Mouse (Mus musculus): Measurements from ENCODE around the gene Slc30a9. TPM values are rescaled to one million over a fixed set of nuclear protein-coding genes. Genes with fewer than 3 reads are reported as not detected.

The Slc30a9 gene
- polyA plus RNA-seq, 1 experiment from 2014 or later = 106 TPM

DNA sequence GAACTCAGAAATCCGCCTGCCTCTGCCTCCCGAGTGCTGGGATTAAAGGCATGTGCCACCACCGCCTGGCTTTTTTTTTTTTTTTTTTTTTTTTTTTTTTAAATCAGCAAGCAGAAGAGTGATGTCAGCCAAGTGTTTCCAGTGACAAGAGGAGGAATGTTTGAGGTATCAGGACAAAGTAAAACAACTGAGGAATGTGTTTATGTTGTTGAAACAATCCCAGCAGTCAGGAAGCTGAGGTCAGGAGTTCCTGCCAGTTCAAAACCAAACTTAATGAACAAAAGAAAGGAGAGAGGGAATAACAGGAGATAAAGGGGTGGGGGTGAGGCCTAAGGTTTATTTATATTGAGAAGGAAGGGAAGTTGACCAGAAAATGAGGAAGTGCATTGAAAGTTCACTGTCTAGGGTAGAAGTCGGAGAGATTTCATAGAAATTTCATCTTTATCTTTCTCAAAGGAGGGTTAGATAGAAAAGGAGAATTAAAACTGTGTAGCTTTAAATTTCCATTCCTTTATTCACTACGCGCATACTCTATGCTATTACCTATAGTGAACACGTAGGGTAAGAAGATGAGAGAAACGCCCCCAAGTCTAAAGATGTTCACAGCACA, 4.9 kb upstream of the Slc30a9 start:
- Histone ChIP-seq H3K27me3 (replicated peaks; ENCODE audit: control insufficient read depth, insufficient read depth, low read length) (no peaks in the 10 kb centered on the region), H3K9me3 (ENCODE audit: control insufficient read depth, low read length) (no peaks in the 10 kb centered on the region), H3K9ac (ENCODE audit: low read depth, low read length) (no peak overlapping the region), H3K36me3 (ENCODE audit: control insufficient read depth, insufficient read depth, low read length) (no peaks in the 10 kb centered on the region), H3K4me1 (ENCODE audit: control insufficient read depth, insufficient read depth, low read length) (no peaks in the 10 kb centered on the region), H3K27ac (replicated peaks; ENCODE audit: low read depth, low read length) (no peak overlapping the region), H3K4me3 (ENCODE audit: low read depth, low read length) (no peak overlapping the region), H3K4me2 (ENCODE audit: low read depth, low read length) (no peak overlapping the region)
- WGBS = 86% methylated on average over 7 of the region's 8 CpGs
- ATAC-seq (ENCODE audit: low read depth) (no peak), DNase-seq (ENCODE audit: low spot score) (no peak)

DNA sequence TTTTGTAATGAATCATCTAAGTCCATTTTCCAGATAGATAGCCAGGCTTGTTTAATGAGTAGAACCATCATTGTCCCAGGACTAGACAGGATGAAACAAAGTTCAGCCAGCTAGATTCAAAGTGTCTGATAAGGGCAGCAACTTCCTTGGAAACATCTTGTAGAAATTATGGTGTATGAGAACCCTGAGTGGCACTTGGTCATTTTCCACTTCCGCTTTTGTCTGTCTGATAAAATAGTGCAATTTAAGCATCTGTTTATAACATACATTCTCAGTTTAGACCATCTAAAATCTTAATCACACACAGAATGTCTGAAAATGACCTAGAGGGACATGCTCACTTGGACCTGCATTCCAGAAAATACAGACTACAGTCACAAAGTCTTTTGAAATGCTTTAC, 2.9 kb upstream of the Slc30a9 start:
- WGBS = 79% methylated on average over 1 of the region's 1 CpGs
- no peak overlapping the region for H3K27ac ChIP-seq (replicated peaks; ENCODE audit: low read depth, low read length)

GRCm38 (mm10) chr5:67307659-67308222, 986 bp downstream of the Slc30a9 start:
- no peak for ATAC-seq (ENCODE audit: low read depth)
- Histone ChIP-seq H3K4me1 (ENCODE audit: control insufficient read depth, insufficient read depth, low read length) (0 out of 2 replicates have a peak, but pooled peaks cover 7% of the 10 kb centered on the region), H3K9me3 (ENCODE audit: control insufficient read depth, low read length) (no peaks in the 10 kb centered on the region), H3K4me3 (ENCODE audit: low read depth, low read length) (peak overlapping the region; percentile 97), H3K27ac (replicated peaks; ENCODE audit: low read depth, low read length) (no peak overlapping the region), H3K4me2 (ENCODE audit: low read depth, low read length) (peak overlapping the region; percentile 66), H3K9ac (ENCODE audit: low read depth, low read length) (peak overlapping the region; percentile 91), H3K27me3 (replicated peaks; ENCODE audit: control insufficient read depth, insufficient read depth, low read length) (no peaks in the 10 kb centered on the region), H3K36me3 (ENCODE audit: control insufficient read depth, insufficient read depth, low read length) (0 out of 2 replicates have a peak, but pooled peaks cover 5% of the 10 kb centered on the region)
- WGBS = 33% methylated on average over 13 of the region's 13 CpGs
- DNase-seq (ENCODE audit: low spot score) = no peak

More for the DNA sequence above, 2.9 kb upstream of the Slc30a9 start:
- H3K4me1 ChIP-seq (ENCODE audit: control insufficient read depth, insufficient read depth, low read length) = 0 out of 2 replicates have a peak, but pooled peaks cover 7% of the 10 kb centered on the region
- no peak overlapping the region for H3K4me2 ChIP-seq (ENCODE audit: low read depth, low read length)
- no peak overlapping the region for H3K4me3 ChIP-seq (ENCODE audit: low read depth, low read length)
- no peaks in the 10 kb centered on the region for H3K9me3 ChIP-seq (ENCODE audit: control insufficient read depth, low read length)
- H3K9ac ChIP-seq (ENCODE audit: low read depth, low read length) = no peak overlapping the region
- DNase-seq (ENCODE audit: low spot score) (no peak), ATAC-seq (ENCODE audit: low read depth) (no peak)
- no peaks in the 10 kb centered on the region for H3K36me3 ChIP-seq (ENCODE audit: control insufficient read depth, insufficient read depth, low read length)
- no peaks in the 10 kb centered on the region for H3K27me3 ChIP-seq (replicated peaks; ENCODE audit: control insufficient read depth, insufficient read depth, low read length)

GRCm38 (mm10) chr5:67311811-67312521, 5.2 kb downstream of the Slc30a9 start:
- Histone ChIP-seq H3K36me3 (ENCODE audit: control insufficient read depth, insufficient read depth, low read length) (0 out of 2 replicates have a peak, but pooled peaks cover 5% of the 10 kb centered on the region), H3K9ac (ENCODE audit: low read depth, low read length) (no peak overlapping the region), H3K9me3 (ENCODE audit: control insufficient read depth, low read length) (no peaks in the 10 kb centered on the region), H3K4me1 (ENCODE audit: control insufficient read depth, insufficient read depth, low read length) (0 out of 2 replicates have a peak, but pooled peaks cover 7% of the 10 kb centered on the region), H3K27me3 (replicated peaks; ENCODE audit: control insufficient read depth, insufficient read depth, low read length) (no peaks in the 10 kb centered on the region), H3K27ac (replicated peaks; ENCODE audit: low read depth, low read length) (no peak overlapping the region), H3K4me2 (ENCODE audit: low read depth, low read length) (no peak overlapping the region), H3K4me3 (ENCODE audit: low read depth, low read length) (no peak overlapping the region)
- ATAC-seq (ENCODE audit: low read depth) (no peak), DNase-seq (ENCODE audit: low spot score) (no peak)
- 68% methylated on average over 3 of the region's 3 CpGs for WGBS

GRCm38 (mm10) chr5:67312522-67312851, 5.7 kb downstream of the Slc30a9 start:
- Histone ChIP-seq H3K4me1 (ENCODE audit: control insufficient read depth, insufficient read depth, low read length) (0 out of 2 replicates have a peak, but pooled peaks cover 7% of the 10 kb centered on the region), H3K4me2 (ENCODE audit: low read depth, low read length) (no peak overlapping the region), H3K9ac (ENCODE audit: low read depth, low read length) (no peak overlapping the region), H3K9me3 (ENCODE audit: control insufficient read depth, low read length) (no peaks in the 10 kb centered on the region), H3K27me3 (replicated peaks; ENCODE audit: control insufficient read depth, insufficient read depth, low read length) (no peaks in the 10 kb centered on the region), H3K36me3 (ENCODE audit: control insufficient read depth, insufficient read depth, low read length) (peaks cover 6% of the 10 kb centered on the region), H3K27ac (replicated peaks; ENCODE audit: low read depth, low read length) (no peak overlapping the region), H3K4me3 (ENCODE audit: low read depth, low read length) (no peak overlapping the region)
- WGBS = 86% methylated on average over 3 of the region's 3 CpGs
- DNase-seq (ENCODE audit: low spot score) (no peak), ATAC-seq (ENCODE audit: low read depth) (no peak)

- Histone ChIP-seq H3K4me1 (ENCODE audit: control insufficient read depth, insufficient read depth, low read length) (no peaks in the 10 kb centered on the region), H3K9ac (ENCODE audit: low read depth, low read length) (no peak overlapping the region), H3K27ac (replicated peaks; ENCODE audit: low read depth, low read length) (no peak overlapping the region), H3K27me3 (replicated peaks; ENCODE audit: control insufficient read depth, insufficient read depth, low read length) (no peaks in the 10 kb centered on the region), H3K4me3 (ENCODE audit: low read depth, low read length) (no peak overlapping the region), H3K36me3 (ENCODE audit: control insufficient read depth, insufficient read depth, low read length) (peaks cover 18% of the 10 kb centered on the region), H3K9me3 (ENCODE audit: control insufficient read depth, low read length) (no peaks in the 10 kb centered on the region), H3K4me2 (ENCODE audit: low read depth, low read length) (no peak overlapping the region)
- DNase-seq (ENCODE audit: low spot score) = no peak
- 84% methylated on average over 17 of the region's 17 CpGs for WGBS
- no peak for ATAC-seq (ENCODE audit: low read depth)
Observed at GRCm38 (mm10) chr5:67321656-67322268, 15.0 kb downstream of the Slc30a9 start.

GRCm38 (mm10) chr5:67324032-67324431, 17.3 kb downstream of the Slc30a9 start:
- ATAC-seq (ENCODE audit: low read depth) (no peak), DNase-seq (ENCODE audit: low spot score) (no peak)
- H3K4me3 ChIP-seq (ENCODE audit: low read depth, low read length) = no peak overlapping the region
- H3K4me2 ChIP-seq (ENCODE audit: low read depth, low read length) = no peak overlapping the region
- no peak overlapping the region for H3K9ac ChIP-seq (ENCODE audit: low read depth, low read length)
- H3K27me3 ChIP-seq (replicated peaks; ENCODE audit: control insufficient read depth, insufficient read depth, low read length) = no peaks in the 10 kb centered on the region
- no peak overlapping the region for H3K27ac ChIP-seq (replicated peaks; ENCODE audit: low read depth, low read length)
- 72% methylated on average over 1 of the region's 1 CpGs for WGBS
- H3K36me3 ChIP-seq (ENCODE audit: control insufficient read depth, insufficient read depth, low read length) = peaks cover 8% of the 10 kb centered on the region
- H3K9me3 ChIP-seq (ENCODE audit: control insufficient read depth, low read length) = no peaks in the 10 kb centered on the region
- no peaks in the 10 kb centered on the region for H3K4me1 ChIP-seq (ENCODE audit: control insufficient read depth, insufficient read depth, low read length)

- H3K27me3 ChIP-seq (replicated peaks; ENCODE audit: control insufficient read depth, insufficient read depth, low read length) = no peaks in the 10 kb centered on the region
- no peaks in the 10 kb centered on the region for H3K9me3 ChIP-seq (ENCODE audit: control insufficient read depth, low read length)
- H3K9ac ChIP-seq (ENCODE audit: low read depth, low read length) = no peak overlapping the region
- no peaks in the 10 kb centered on the region for H3K4me1 ChIP-seq (ENCODE audit: control insufficient read depth, insufficient read depth, low read length)
- H3K4me2 ChIP-seq (ENCODE audit: low read depth, low read length) = no peak overlapping the region
- DNase-seq (ENCODE audit: low spot score) = no peak
- WGBS = 87% methylated on average over 6 of the region's 6 CpGs
- no peak for ATAC-seq (ENCODE audit: low read depth)
- H3K36me3 ChIP-seq (ENCODE audit: control insufficient read depth, insufficient read depth, low read length) = peaks cover 57% of the 10 kb centered on the region
- H3K27ac ChIP-seq (replicated peaks; ENCODE audit: low read depth, low read length) = no peak overlapping the region
- H3K4me3 ChIP-seq (ENCODE audit: low read depth, low read length) = no peak overlapping the region
Observed at GRCm38 (mm10) chr5:67340811-67341210, 34.1 kb downstream of the Slc30a9 start.
